Mouse (Mus musculus) ES-E14 (cell line): ENCODE measurements at regions not wholly inside any gene's neighbourhood (a gene's known extent, or its start where the extent isn't known, plus 50 kb on each side); places are given as distances from the start of the nearest gene placed in this dataset.

Source experiments
- DNase-seq: peaks from one replicate; pipeline ENCODE4 v3.0.0-alpha.2; 2013; ENCODE audit warnings: low read depth, low spot score
- H3K27ac ChIP-seq: 2 replicates; pipeline ENCODE4 v1.5.1; 2012; ENCODE audit warnings: low read depth, mild to moderate bottlenecking, low read length, moderate library complexity, mixed read lengths; ENCODE audit not compliant: poor library complexity, insufficient read depth, severe bottlenecking
- H3K36me3 ChIP-seq: 2 replicates; pipeline ENCODE4 v1.6.1; 2012; ENCODE audit warnings: mild to moderate bottlenecking, low read length, moderate library complexity, mixed read lengths; ENCODE audit not compliant: control insufficient read depth, poor library complexity, insufficient read depth, severe bottlenecking
- H3K4me1 ChIP-seq, 2 experiments: fragments of 150-350 bp in 1 of 2; sonication (generic) in 1 of 2; 2 replicates each; pipeline ENCODE4 v1.6.1; 2012; ENCODE audit warnings: low read length in 2 of 2, mild to moderate bottlenecking in 1 of 2, mixed read lengths in 1 of 2; ENCODE audit not compliant: control insufficient read depth in 2 of 2, insufficient read depth in 2 of 2, poor library complexity in 1 of 2
- H3K4me3 ChIP-seq, 2 experiments: fragments of 150-350 bp in 1 of 2; sonication (generic) in 1 of 2; 2 replicates each; pipeline ENCODE4 v1.5.1; 2012; ENCODE audit warnings: low read length in 2 of 2, low read depth in 1 of 2, mild to moderate bottlenecking in 1 of 2, mixed read lengths in 1 of 2; ENCODE audit not compliant: insufficient read depth in 1 of 2, poor library complexity in 1 of 2, severe bottlenecking in 1 of 2
- H3K9ac ChIP-seq: 2 replicates; pipeline ENCODE4 v1.6.1; 2012; ENCODE audit warnings: low read depth, mild to moderate bottlenecking, low read length, mixed read lengths; ENCODE audit not compliant: poor library complexity, insufficient read depth, severe bottlenecking
- H3K9me3 ChIP-seq: fragments of 150-350 bp; sonication (generic); 2 replicates; pipeline ENCODE4 v1.6.1; 2012; ENCODE audit warnings: low read depth, mild to moderate bottlenecking, low read length; ENCODE audit not compliant: control insufficient read depth, insufficient read depth
- CHD2 ChIP-seq: IDR thresholded peaks from 2 replicates; pipeline ENCODE4 v1.6.1; 2014; ENCODE audit warnings: mild to moderate bottlenecking, low read depth, low read length, inconsistent platforms
- HCFC1 ChIP-seq: IDR thresholded peaks from 2 replicates; pipeline ENCODE4 v1.6.1; 2012; ENCODE audit warnings: low read length, inconsistent platforms, borderline replicate concordance; ENCODE audit not compliant: insufficient read depth
- MAFK ChIP-seq: IDR thresholded peaks from 2 replicates; pipeline ENCODE4 v1.6.1; 2014; ENCODE audit warnings: mild to moderate bottlenecking, low read depth, low read length, inconsistent platforms; ENCODE audit not compliant: insufficient read depth
- ZC3H11A ChIP-seq: IDR thresholded peaks from 2 replicates; pipeline ENCODE4 v1.6.1; 2012; ENCODE audit warnings: low read depth, mild to moderate bottlenecking, inconsistent platforms, low read length, borderline replicate concordance
- ZNF384 ChIP-seq: IDR thresholded peaks from 2 replicates; pipeline ENCODE4 v1.6.1; 2012; ENCODE audit warnings: low read depth, low read length, inconsistent platforms
- in situ Hi-C, 2 experiments: fragments of 600-800 bp; cut with MboI; formaldehyde crosslinking; loops; one replicate each; pipeline ENCODE4 v1.15.1; 2025; ENCODE audit warnings: low sequenced_read_pairs in 2 of 2, inconsistent platforms in 1 of 2; ENCODE audit not compliant: unreplicated experiment in 2 of 2

DNA sequence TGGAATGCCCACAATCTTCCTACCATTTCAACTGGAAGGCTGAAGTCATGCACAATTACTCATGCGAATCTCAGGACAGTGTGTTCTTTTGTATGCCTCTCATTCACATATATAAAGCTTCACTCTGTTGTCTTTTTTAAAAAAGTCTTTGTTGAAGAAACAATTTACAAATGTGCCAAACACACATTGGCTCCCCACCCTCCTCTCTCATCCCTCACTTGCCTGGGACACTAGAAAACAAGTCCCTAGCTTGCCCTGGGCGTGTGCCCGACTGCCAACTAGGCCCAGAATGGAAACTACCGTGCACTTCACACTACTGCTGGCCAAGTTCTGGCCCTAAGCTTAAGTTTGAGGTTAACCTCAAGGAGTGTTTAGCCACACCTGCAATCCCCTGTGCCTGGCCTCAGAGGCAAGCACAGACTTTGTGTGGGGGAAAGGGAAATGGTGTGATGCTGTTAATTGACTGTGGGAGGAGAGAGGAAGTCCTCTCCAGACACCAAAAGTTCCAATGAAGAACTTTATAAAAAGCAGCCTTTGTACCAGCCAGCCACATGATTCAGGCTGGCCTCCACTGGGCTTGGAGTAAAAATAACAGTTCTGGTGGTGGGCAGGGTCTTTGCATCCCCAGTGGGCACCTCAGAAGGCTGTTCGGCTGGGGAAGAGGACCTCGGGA, 70.2 kb upstream of the Picalm start:
- H3K4me1 ChIP-seq = peaks cover 0 to 7% of the 10 kb centered on the region in 2 experiments; a peak in 1 of 4 replicates
- DNase-seq = no peak
- in situ Hi-C loops = no loop called here

DNA sequence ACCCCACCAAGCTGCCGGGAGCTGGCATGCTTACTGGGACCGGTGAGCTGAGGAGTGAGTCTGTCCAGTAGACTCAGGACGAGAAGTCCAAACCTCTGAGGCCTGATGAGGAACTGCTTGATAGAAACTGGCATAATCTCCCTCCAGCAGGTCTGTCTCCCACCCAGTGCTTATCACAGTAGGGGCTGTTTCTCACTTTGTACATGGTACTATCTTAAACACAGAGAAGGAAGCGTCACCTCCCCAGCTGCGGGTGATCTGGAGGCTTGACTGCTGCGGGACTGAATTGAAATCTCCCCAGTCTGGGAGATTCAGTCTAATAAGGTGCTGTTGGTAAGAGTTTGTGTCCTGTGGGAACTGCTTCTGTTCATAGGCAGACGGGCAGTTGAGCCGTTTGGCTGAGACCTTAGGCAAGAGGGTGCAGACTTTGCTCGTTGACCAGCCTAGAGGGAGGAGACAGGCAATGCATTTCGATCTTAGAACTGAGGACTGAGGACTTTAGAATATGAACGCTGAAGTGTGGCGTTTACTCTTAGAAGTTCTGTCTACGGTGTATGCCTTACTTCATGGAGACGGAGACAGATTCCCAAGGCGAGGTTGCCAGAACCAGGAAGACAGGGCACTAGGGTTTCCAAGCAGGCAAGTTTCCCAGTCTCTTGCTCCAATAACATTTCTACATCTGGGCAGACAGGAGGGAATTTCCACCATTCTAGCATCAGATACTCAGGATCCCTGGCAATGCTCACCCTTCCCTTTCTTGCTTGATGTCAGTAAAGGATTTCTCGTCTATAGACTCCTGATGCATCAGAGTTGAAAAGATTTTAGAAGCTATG, 69.5 kb upstream of the Picalm start:
- no peak for TF ChIP-seq CHD2
- TF ChIP-seq MAFK = no peak
- no peak for TF ChIP-seq ZC3H11A
- no peak for TF ChIP-seq HCFC1
- no peak for TF ChIP-seq ZNF384
- Histone ChIP-seq H3K27ac (no peak overlapping the region), H3K36me3 (no peaks in the 10 kb centered on the region), H3K9ac (no peak overlapping the region), H3K9me3 (no peaks in the 10 kb centered on the region), H3K4me1 (peaks cover 0 to 7% of the 10 kb centered on the region in 2 experiments; a peak in 1 of 4 replicates), H3K4me3 (no peak overlapping the region)
- in situ Hi-C loops = no loop called here
- no peak for DNase-seq

More for the DNA sequence above, 70.2 kb upstream of the Picalm start:
- H3K9me3 ChIP-seq = no peaks in the 10 kb centered on the region
- no peaks in the 10 kb centered on the region for H3K36me3 ChIP-seq
- H3K4me3 ChIP-seq = no peak overlapping the region
- H3K9ac ChIP-seq = no peak overlapping the region
- TF ChIP-seq MAFK (no peak), HCFC1 (no peak), ZNF384 (no peak), CHD2 (no peak), ZC3H11A (no peak)
- no peak overlapping the region for H3K27ac ChIP-seq

DNA sequence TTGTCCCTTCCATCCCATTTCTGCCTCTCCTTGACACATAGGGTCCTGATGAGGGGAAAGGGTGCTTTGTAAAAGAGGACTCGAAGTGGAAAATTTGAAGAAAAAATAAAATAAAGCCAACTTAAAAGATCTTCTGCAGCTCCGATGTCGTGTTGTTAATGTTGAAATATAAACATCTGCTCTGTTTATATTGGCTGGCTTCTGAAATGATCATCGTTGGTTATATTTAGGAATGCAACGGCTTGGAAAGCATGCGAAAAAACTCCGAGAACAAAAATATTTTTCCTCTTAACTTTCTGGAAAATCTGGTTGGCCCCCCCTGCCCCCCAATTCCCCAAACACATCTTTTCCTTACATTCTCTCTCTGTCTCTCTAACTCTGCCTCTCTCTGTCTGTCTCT, 68.3 kb upstream of the Picalm start:
- no peak for DNase-seq
- TF ChIP-seq ZC3H11A (no peak), ZNF384 (no peak), CHD2 (no peak), MAFK (no peak), HCFC1 (no peak)

DNA sequence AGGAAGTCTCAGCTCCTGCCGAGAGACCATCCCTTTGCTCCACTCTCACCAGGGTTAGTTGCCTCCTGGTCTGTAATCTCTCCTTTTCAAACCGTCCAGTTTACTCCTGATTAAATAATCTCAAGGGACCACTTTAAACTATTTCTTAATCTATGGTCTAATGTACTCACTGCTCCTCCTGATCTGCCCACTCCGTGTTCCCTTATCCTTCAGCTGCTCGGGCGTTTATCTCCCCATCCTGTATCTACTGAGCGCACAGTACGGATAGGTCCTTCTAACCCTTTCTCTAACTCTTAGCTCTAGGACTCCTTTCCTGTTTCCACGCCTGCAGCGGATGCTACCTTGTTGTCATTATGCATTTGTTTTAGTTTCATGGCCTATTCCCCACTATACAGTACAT, 67.1 kb upstream of the Picalm start:
- TF ChIP-seq ZNF384 (no peak), MAFK (no peak), ZC3H11A (no peak), CHD2 (no peak), HCFC1 (no peak)
- no peak overlapping the region for H3K27ac ChIP-seq
- H3K4me3 ChIP-seq = no peak overlapping the region
- H3K4me1 ChIP-seq = peaks cover 0 to 7% of the 10 kb centered on the region in 2 experiments; a peak in 1 of 4 replicates
- no peaks in the 10 kb centered on the region for H3K9me3 ChIP-seq
- no peak overlapping the region for H3K9ac ChIP-seq
- no peaks in the 10 kb centered on the region for H3K36me3 ChIP-seq
- no peak for DNase-seq
- in situ Hi-C loops = no loop called here

More for the DNA sequence above, 68.3 kb upstream of the Picalm start:
- no peak overlapping the region for H3K27ac ChIP-seq
- no peaks in the 10 kb centered on the region for H3K36me3 ChIP-seq
- H3K9me3 ChIP-seq = no peaks in the 10 kb centered on the region
- H3K4me1 ChIP-seq = peaks cover 0 to 7% of the 10 kb centered on the region in 2 experiments; a peak in 1 of 4 replicates
- no peak overlapping the region for H3K9ac ChIP-seq
- no peak overlapping the region for H3K4me3 ChIP-seq
- in situ Hi-C loops = no loop called here
